Mouse (Mus musculus) myocyte (in vitro differentiated cells): ENCODE results near the gene Tnxb. TPM values are rescaled to one million over a fixed set of nuclear protein-coding genes. Genes with fewer than 3 reads are reported as not detected.
"Not testable (repeated sequence)": the region's sequence is repeated elsewhere in the genome, so short reads cannot be mapped to it uniquely, and the experiment has no call there.

ENCODE experiments used
- H3K27me3 ChIP-seq: one replicate; pipeline ENCODE4 v1.6.1; 2011; ENCODE audit not compliant: control insufficient read depth, insufficient read depth, insufficient read length
- H3K36me3 ChIP-seq: one replicate; pipeline ENCODE4 v1.6.1; 2011; ENCODE audit not compliant: control insufficient read depth, insufficient read depth
- H3K4me2 ChIP-seq: one replicate; pipeline ENCODE4 v1.6.1; 2011; ENCODE audit warnings: low read depth, control low read depth
- H3K4me3 ChIP-seq: one replicate; pipeline ENCODE4 v1.5.1; 2011; ENCODE audit warnings: mild to moderate bottlenecking, control low read depth, moderate library complexity
- H3K79me2 ChIP-seq: one replicate; pipeline ENCODE4 v1.6.1; 2011; ENCODE audit not compliant: control insufficient read depth, insufficient read depth
- H3ac ChIP-seq: one replicate; pipeline ENCODE4 v1.6.1; 2011; ENCODE audit not compliant: control insufficient read depth, insufficient read length
- CEBPB ChIP-seq: IDR thresholded peaks from 2 replicates; pipeline ENCODE4 v1.6.1; 2011; ENCODE audit warnings: mild to moderate bottlenecking, moderate library complexity; ENCODE audit not compliant: poor library complexity, insufficient read depth, severe bottlenecking
- E2F4 ChIP-seq: IDR thresholded peaks from one replicate; pipeline ENCODE4 v1.6.1; 2011; ENCODE audit warnings: mild to moderate bottlenecking, control low read depth, moderate library complexity; ENCODE audit not compliant: insufficient read depth
- MAX ChIP-seq: IDR thresholded peaks from one replicate; pipeline ENCODE4 v1.6.1; 2011; ENCODE audit warnings: low read depth, mild to moderate bottlenecking, control low read depth
- MYOD1 ChIP-seq, 3 experiments: IDR thresholded peaks; one replicate each; pipeline ENCODE4 v1.6.1; 2011; ENCODE audit warnings: control low read depth in 2 of 3, low read depth in 2 of 3, mild to moderate bottlenecking in 2 of 3, moderate library complexity in 1 of 3; ENCODE audit not compliant: insufficient read length in 2 of 3, control insufficient read depth in 1 of 3
- MYOG ChIP-seq, 3 experiments: IDR thresholded peaks; one replicate each; pipeline ENCODE4 v1.6.1; 2011; ENCODE audit warnings: control low read depth in 2 of 3, low read depth in 2 of 3, mild to moderate bottlenecking in 2 of 3; ENCODE audit not compliant: insufficient read length in 2 of 3, control insufficient read depth in 1 of 3, insufficient read depth in 1 of 3
- POLR2A ChIP-seq: IDR thresholded peaks from one replicate; pipeline ENCODE4 v1.6.1; 2011; ENCODE audit warnings: low read depth, mild to moderate bottlenecking, control low read depth, moderate library complexity; ENCODE audit not compliant: insufficient read length
- POLR2AphosphoS2 ChIP-seq: IDR thresholded peaks from one replicate; pipeline ENCODE4 v1.6.1; 2011; ENCODE audit warnings: low read depth, control low read depth; ENCODE audit not compliant: insufficient read length
- REST ChIP-seq: IDR thresholded peaks from one replicate; pipeline ENCODE4 v1.6.1; 2011; ENCODE audit warnings: mild to moderate bottlenecking, control low read depth, moderate library complexity; ENCODE audit not compliant: insufficient read depth, insufficient read length
- SRF ChIP-seq: IDR thresholded peaks from one replicate; pipeline ENCODE4 v1.6.1; 2011; ENCODE audit warnings: low read depth; ENCODE audit not compliant: control insufficient read depth, insufficient read length
- TCF12 ChIP-seq: IDR thresholded peaks from one replicate; pipeline ENCODE4 v1.6.1; 2011; ENCODE audit warnings: mild to moderate bottlenecking, control low read depth; ENCODE audit not compliant: poor library complexity, insufficient read depth, severe bottlenecking
- TCF3 ChIP-seq: IDR thresholded peaks from one replicate; pipeline ENCODE4 v1.6.1; 2011; ENCODE audit warnings: low read depth, control low read depth; ENCODE audit not compliant: insufficient read length
- USF1 ChIP-seq: IDR thresholded peaks from one replicate; pipeline ENCODE4 v1.6.1; 2011; ENCODE audit warnings: low read depth, mild to moderate bottlenecking, control low read depth, moderate library complexity
- polyA plus RNA-seq: library from polyadenylated mRNA; unstranded; fragments of >200 nt; fragmentation: generic; extraction: Trizol; gene quantifications from one replicate; pipeline ENCODE4 v1.2.1, GENCODE M21; 2012; ENCODE audit warnings: missing spikeins

Tnxb gene
- polyA plus RNA-seq, 1 experiment = under 0.01 TPM

GRCm38 (mm10) chr17:34716247-34716646, 45.9 kb downstream of the Tnxb start:
- no peak for TF ChIP-seq TCF12
- no peak for TF ChIP-seq SRF
- TF ChIP-seq CEBPB = no peak
- TF ChIP-seq MAX = no peak
- no peak for TF ChIP-seq POLR2A
- no peak for TF ChIP-seq TCF3
- no peak for TF ChIP-seq REST
- no peak for TF ChIP-seq POLR2AphosphoS2
- TF ChIP-seq MYOD1 (IDR thresholded peaks at IDR 0.05; ENCODE audit: control insufficient read depth in 1 of 3, insufficient read length in 2 of 3, low read depth in 2 of 3) = no peak
- no peak for TF ChIP-seq USF1
- TF ChIP-seq MYOG (IDR thresholded peaks at IDR 0.05; ENCODE audit: control insufficient read depth in 1 of 3, insufficient read depth in 1 of 3, insufficient read length in 2 of 3, low read depth in 2 of 3) = no peak
- TF ChIP-seq E2F4 = no peak
- H3K4me3 ChIP-seq = no peak overlapping the region
- peaks cover 17% of the 10 kb centered on the region for H3K27me3 ChIP-seq
- no peak overlapping the region for H3ac ChIP-seq
- no peak overlapping the region for H3K4me2 ChIP-seq
- no peaks in the 10 kb centered on the region for H3K36me3 ChIP-seq
- no peaks in the 10 kb centered on the region for H3K79me2 ChIP-seq

- TF ChIP-seq MYOD1 (IDR thresholded peaks at IDR 0.05; ENCODE audit: control insufficient read depth in 1 of 3, insufficient read length in 2 of 3, low read depth in 2 of 3) = no peak
- TF ChIP-seq TCF3 = no peak
- TF ChIP-seq MAX = no peak
- TF ChIP-seq TCF12 = no peak
- TF ChIP-seq E2F4 = no peak
- TF ChIP-seq POLR2AphosphoS2 = no peak
- no peak for TF ChIP-seq MYOG (IDR thresholded peaks at IDR 0.05; ENCODE audit: control insufficient read depth in 1 of 3, insufficient read depth in 1 of 3, insufficient read length in 2 of 3, low read depth in 2 of 3)
- H3K4me3 ChIP-seq = no peak overlapping the region
- no peaks in the 10 kb centered on the region for H3K36me3 ChIP-seq
- no peak overlapping the region for H3K4me2 ChIP-seq
- no peaks in the 10 kb centered on the region for H3K79me2 ChIP-seq
- H3K27me3 ChIP-seq = peaks cover 12% of the 10 kb centered on the region
- no peak overlapping the region for H3ac ChIP-seq
These were observed 47.1 kb downstream of the Tnxb start for GRCm38 (mm10) chr17:34717401-34717800.

GRCm38 (mm10) chr17:34719886-34720285, 49.6 kb downstream of the Tnxb start:
- not testable (repeated sequence) for H3K79me2 ChIP-seq, H3K4me3 ChIP-seq, H3K27me3 ChIP-seq, H3K4me2 ChIP-seq, H3ac ChIP-seq, H3K36me3 ChIP-seq

- H3ac ChIP-seq, H3K4me3 ChIP-seq, H3K27me3 ChIP-seq, H3K79me2 ChIP-seq, H3K36me3 ChIP-seq, H3K4me2 ChIP-seq: not testable (repeated sequence)
These were observed 51.9 kb downstream of the Tnxb start for GRCm38 (mm10) chr17:34722238-34722637.

- Histone ChIP-seq H3K4me2 (no peak overlapping the region), H3K36me3 (no peaks in the 10 kb centered on the region), H3K27me3 (peaks cover 12% of the 10 kb centered on the region), H3K79me2 (no peaks in the 10 kb centered on the region), H3ac (no peak overlapping the region), H3K4me3 (no peak overlapping the region)
- TF ChIP-seq CEBPB = no peak
- TF ChIP-seq MYOG (IDR thresholded peaks at IDR 0.05; ENCODE audit: control insufficient read depth in 1 of 3, insufficient read depth in 1 of 3, insufficient read length in 2 of 3, low read depth in 2 of 3) = no peak
- TF ChIP-seq E2F4 = no peak
- no peak for TF ChIP-seq SRF
- no peak for TF ChIP-seq USF1
- no peak for TF ChIP-seq MYOD1 (IDR thresholded peaks at IDR 0.05; ENCODE audit: control insufficient read depth in 1 of 3, insufficient read length in 2 of 3, low read depth in 2 of 3)
- TF ChIP-seq TCF3 = no peak
- TF ChIP-seq TCF12 = no peak
- no peak for TF ChIP-seq POLR2A
- TF ChIP-seq POLR2AphosphoS2 = no peak
- TF ChIP-seq MAX = no peak
- TF ChIP-seq REST = no peak
These were observed 52.7 kb downstream of the Tnxb start for GRCm38 (mm10) chr17:34723066-34723465.

- no peaks in the 10 kb centered on the region for H3K79me2 ChIP-seq
- H3K27me3 ChIP-seq = peaks cover 47% of the 10 kb centered on the region
- no peak for TF ChIP-seq POLR2A
- no peak for TF ChIP-seq MAX
- TF ChIP-seq MYOG (IDR thresholded peaks at IDR 0.05; ENCODE audit: control insufficient read depth in 1 of 3, insufficient read depth in 1 of 3, insufficient read length in 2 of 3, low read depth in 2 of 3) = no peak
- no peak for TF ChIP-seq SRF
- no peak for TF ChIP-seq POLR2AphosphoS2
- no peak for TF ChIP-seq USF1
- TF ChIP-seq TCF12 = no peak
- TF ChIP-seq CEBPB = no peak
- no peak for TF ChIP-seq MYOD1 (IDR thresholded peaks at IDR 0.05; ENCODE audit: control insufficient read depth in 1 of 3, insufficient read length in 2 of 3, low read depth in 2 of 3)
- no peak overlapping the region for H3K4me2 ChIP-seq
- H3K4me3 ChIP-seq = no peak overlapping the region
- no peaks in the 10 kb centered on the region for H3K36me3 ChIP-seq
- H3ac ChIP-seq = no peak overlapping the region
These were observed 57.6 kb downstream of the Tnxb start for GRCm38 (mm10) chr17:34727887-34728286.

GRCm38 (mm10) chr17:34729155-34729554, 58.8 kb downstream of the Tnxb start:
- not testable (repeated sequence) for H3K36me3 ChIP-seq, H3K4me3 ChIP-seq, H3K4me2 ChIP-seq, H3ac ChIP-seq, H3K79me2 ChIP-seq
- H3K27me3 ChIP-seq = peaks cover 57% of the 10 kb centered on the region

GRCm38 (mm10) chr17:34729779-34730553, 59.6 kb downstream of the Tnxb start:
- not testable (repeated sequence) for H3ac ChIP-seq, H3K79me2 ChIP-seq, H3K36me3 ChIP-seq, H3K4me3 ChIP-seq, H3K4me2 ChIP-seq
- H3K27me3 ChIP-seq = peaks cover 65% of the 10 kb centered on the region
